Mouse (Mus musculus): ENCODE measurements around the gene Aifm2.

The Aifm2 gene

GRCm38 (mm10) chr10:61714771-61715461, at the start of gene Aifm2:
Aifm2 (plus strand) TSS chr10:61715263.
- DNase-seq (ENCODE audit: low spot score): peak; percentile 70

DNA sequence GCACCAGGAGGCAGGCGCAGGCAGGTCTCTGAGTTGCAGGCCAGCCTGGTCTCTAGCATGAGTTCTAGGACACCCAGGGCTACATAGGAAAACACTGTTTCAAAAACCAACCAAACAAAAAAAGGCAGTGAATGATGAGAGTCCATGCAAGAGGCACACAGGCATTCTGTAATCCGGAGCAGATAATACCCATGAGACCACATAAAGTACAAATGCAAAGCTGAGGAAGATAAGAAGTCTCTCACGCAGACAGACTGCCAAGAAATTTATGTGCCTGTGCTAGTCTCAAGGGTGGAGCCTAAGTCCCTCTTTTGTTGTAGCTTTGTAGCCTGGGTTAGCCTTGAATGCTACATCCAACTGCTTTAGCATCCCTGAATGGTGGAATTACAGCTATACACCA, 49.4 kb upstream of the Aifm2 start:
- DNase-seq (ENCODE audit: low spot score): no peak

DNA sequence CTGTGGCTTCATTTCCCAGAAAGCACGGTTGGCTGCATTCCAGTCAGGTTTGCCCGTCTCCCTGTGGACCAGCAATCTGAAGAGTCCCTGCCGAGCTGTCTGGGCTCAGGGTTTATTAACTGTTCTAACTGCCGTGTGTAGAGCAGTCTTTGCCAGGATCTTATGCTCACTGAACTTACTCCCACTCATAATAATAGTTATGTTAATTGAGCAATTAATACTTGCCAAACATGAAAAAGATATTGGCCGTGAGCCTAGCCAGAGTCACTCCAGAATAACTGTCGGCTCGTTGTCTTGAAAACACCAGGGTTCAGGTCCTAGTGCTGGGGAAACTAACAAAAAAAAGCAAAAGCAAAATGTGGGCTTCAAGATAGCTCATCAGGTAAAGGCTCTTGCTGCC, 45.8 kb upstream of the Aifm2 start:
- DNase-seq (ENCODE audit: low spot score): no peak

DNA sequence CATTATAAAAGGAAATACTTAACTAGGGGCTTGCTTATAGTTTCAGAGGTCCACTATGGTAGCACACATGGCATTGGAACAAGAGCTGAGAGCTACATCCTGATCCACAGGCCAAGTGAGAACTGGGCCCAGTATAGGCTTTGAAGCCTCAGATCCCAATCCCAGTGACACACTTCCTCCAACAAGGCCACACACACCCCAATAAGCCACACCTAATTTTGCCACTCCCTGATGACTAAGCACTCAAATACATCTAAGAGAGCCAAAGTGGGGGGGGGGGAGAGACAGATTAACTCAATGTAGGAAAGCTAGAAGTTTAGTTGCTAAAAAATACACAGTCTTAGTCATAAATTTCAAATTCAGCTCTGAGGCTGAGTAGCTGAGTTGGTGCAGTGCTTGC, 45.2 kb upstream of the Aifm2 start:
- no peak for DNase-seq (ENCODE audit: low spot score)

GRCm38 (mm10) chr10:61670758-61671157, 44.3 kb upstream of the Aifm2 start:
- DNase-seq (ENCODE audit: low spot score): no peak

GRCm38 (mm10) chr10:61675935-61676334, 39.1 kb upstream of the Aifm2 start:
- no peak for DNase-seq (ENCODE audit: low spot score)

- no peak for DNase-seq (ENCODE audit: low spot score)
These were observed 35.5 kb upstream of the Aifm2 start for GRCm38 (mm10) chr10:61679545-61679944.

DNA sequence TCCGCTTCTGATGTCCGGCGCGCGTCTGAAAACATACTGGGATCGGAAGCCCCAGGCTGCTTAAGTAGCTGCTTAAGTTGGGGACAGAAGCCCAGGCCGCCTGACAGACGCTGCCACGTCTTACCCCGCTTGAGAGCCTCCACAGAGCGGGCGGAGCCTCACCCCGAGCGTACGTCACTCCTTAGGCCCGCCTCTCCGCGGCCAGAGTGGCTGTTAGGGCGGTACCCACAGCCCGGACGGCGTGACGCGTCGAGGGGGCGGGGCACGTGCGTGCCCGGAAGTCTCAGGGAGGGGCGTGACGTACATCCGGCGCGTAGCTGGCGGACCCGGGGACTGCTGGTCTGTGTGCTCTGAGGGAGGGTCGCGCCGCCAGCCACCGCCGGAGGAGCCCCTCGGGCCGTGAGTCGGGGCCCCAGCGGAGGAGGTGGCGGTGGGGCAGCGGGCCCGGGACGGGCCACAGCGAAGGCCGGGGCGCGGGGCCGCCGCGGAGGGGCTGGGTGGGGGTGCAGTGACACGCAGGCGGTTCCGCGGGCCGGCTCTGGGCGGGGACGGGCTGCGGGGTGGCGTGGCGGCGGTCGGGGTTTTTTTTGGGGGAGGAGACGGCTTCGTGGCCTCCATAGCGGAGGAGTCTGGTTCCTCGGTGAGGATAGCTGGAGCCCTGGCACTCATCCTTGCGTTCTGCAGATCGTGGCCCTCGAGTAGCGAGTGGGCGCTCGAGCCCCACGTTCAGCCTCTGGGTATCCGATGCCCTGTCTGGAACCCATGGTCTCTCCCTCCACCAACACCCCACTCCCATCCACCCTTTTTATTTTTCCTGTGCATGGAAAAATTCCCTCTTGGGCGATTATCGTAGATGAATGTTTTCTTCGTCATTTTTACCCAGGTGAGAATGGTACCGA, 34.8 kb upstream of the Aifm2 start, which contains the start of gene Sar1a:
TSS of gene Sar1a (plus strand) at position 285 of the 899 bp plus-strand sequence.
- peak; percentile 98 for DNase-seq (ENCODE audit: low spot score)

DNA sequence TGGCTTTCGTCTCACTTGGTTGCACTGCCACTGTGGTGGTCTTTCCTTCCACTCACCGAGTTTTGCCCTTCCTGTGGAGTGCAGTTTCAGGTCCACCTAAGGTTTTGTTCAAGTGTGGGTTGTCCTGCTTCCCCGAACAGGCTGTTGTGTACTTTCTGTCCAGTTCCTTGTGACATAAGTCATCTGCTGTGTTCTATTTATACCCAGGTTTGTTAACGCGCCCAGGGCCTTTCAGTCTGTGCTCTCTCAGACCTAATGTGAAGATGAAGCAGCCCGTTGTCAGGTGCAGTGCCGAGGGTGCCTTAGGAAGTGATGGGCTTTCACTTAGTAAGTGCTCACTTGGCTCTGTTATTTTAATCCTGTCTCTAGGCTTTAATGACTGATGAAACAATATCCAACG, 25.7 kb upstream of the Aifm2 start:
- DNase-seq (ENCODE audit: low spot score): no peak

DNA sequence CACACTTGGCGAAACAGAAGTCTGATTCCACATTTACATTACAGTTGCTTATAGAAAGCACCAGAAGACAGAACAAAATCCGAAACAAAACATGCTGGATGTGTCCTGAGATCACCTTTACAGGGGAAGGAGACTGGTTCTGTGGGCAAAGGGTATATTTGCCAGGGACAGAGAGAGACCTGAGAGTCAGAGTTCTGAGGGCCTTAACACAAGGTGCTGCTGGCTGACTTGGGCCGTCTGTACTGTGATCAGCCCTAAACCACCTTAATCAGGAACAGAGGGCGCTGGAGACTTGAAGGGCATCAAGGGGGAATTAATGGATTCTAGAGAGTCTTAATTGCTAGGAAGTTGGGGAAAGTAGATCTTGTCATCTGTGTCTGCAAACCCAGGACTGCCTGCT, 21.5 kb upstream of the Aifm2 start:
- DNase-seq (ENCODE audit: low spot score): no peak

DNA sequence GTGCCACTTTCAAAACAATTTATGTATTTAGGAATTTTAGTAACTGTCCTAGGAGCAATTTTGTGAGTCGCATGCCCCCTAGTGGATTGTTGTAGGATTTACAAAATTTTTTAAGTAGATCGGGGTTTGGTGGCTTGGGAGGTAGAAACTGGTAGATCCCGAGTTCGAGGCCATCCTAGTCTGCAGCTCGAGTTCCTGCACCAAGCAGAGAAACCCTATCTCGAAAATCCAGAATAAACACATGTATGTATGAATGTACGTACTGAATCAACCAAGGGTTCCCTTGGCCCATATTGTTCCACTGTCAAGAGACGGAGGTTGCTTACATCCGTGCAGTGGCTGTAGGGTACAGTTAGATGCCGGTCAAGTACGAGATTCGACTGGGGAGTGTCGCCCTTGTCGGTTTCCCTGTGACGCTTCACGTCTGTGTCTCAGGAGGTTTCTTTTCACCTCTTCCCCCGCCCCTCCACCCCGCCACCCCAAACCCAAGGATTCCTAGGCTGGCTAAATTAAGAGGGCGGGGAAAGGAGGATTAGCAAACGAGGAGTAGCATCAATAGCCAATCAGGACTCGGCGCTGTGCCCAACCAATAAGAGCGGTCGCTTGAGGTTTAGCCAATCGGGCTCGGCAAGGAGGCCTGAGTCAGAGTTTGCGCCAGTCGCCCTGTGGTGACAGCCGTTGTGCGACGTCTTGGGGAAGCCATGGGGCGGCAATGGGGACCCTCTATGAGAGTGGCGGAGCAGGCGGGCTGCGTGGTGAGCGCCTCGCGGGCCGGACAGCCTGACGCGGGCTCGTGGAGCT, 20.0 kb upstream of the Aifm2 start, which contains the start of gene Tysnd1:
TSS of gene Tysnd1 (plus strand) at position 645 of the 801 bp plus-strand sequence.
- peak; percentile 96 for DNase-seq (ENCODE audit: low spot score)

- DNase-seq (ENCODE audit: low spot score): no peak
These were observed 19.1 kb upstream of the Aifm2 start for GRCm38 (mm10) chr10:61695703-61696559.

- no peak for DNase-seq (ENCODE audit: low spot score)
These were observed 18.6 kb upstream of the Aifm2 start for GRCm38 (mm10) chr10:61696560-61696823.

- DNase-seq (ENCODE audit: low spot score): no peak
These were observed 18.0 kb upstream of the Aifm2 start for GRCm38 (mm10) chr10:61697028-61697427.

GRCm38 (mm10) chr10:61704663-61705062, 10.4 kb upstream of the Aifm2 start:
- DNase-seq (ENCODE audit: low spot score): peak; percentile 44

DNA sequence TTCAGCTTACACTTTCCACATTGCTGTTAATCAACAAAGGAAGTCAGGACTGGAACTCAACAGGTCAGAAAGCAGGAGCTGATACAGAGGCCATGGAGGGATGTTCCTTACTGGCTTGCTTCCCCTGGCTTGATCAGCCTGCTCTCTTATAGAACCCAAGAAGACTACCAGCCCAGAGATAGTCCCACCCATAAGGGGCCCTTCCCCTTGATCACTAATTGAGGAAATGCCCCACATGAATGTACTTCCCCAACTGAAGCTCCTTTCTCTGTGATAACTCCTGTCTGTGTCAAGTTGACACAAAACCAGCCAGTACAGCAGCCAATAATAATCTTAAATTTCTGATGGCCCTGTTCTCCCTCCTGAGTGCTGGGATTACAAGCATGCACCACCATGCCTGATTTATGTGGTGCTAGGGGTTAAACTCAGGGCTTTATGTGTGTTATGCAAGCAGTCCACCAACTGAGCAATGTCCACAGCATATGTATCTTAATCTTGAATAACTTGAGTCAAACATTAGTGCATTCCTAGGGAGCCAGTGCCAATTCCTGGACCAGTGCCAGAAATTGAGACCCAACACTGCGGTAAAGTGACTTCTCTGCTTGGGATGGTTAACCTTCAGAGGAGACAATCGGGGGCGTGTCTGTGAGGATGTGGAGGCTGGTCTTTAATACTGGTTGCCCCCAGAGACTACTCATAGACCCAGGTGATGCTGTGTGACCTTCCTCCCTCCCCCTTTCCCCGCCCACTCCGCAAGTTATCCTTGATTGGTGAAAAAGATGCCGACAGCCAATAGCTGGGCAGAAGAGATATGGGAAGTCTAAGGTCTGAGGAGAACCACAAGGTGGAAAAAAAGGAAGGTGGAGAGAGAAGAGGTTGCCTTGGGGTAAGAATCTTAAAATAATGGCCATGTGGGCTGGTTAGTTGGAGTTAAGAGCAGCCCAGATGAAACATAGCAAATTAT, 8.4 kb upstream of the Aifm2 start:
- no peak for DNase-seq (ENCODE audit: low spot score)

DNA sequence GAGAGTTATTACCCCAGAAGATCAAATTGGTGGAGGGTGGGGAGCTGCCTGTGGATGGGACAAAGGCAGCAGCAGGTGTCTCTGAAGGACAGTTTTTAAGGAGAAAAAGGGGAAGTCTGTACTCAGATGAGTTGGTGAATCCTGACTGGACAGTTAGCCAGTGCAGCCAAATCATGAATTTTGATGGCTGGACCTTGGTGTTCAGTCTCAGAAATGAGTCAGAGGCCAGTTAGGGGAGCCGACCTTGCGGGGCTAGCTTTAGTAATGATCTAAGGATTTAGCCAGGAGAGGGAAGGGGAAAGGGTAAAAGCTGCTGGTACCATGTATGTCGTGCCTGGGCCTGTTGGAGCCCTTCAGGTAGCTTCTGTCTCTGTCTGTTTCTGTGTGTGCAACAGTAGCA, 1.5 kb upstream of the Aifm2 start:
- no peak for DNase-seq (ENCODE audit: low spot score)

- DNase-seq (ENCODE audit: low spot score): no peak
These were observed 917 bp upstream of the Aifm2 start for GRCm38 (mm10) chr10:61714146-61714545.

DNA sequence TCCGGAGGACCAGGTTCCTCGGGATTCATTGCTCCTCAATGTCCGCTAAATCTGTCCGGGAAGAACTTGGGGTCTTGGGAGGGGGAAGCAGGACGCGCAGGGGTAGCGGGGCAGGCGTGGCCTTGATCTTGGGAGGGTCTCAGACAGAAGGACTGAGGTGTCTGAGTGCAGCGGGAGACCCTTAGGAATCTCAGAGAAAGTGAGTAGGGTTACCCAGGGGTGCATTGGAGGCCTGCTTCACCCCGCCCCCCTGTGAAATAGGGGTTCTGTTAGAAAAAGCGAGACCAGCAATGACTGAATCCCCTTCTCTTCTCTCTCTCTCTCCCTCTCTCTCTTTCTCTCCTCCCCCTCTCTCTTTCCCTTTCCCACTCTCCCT, 387 bp downstream of the Aifm2 start:
- DNase-seq (ENCODE audit: low spot score): no peak

All from testis, postnatal 14 days (tissue).